Mouse (Mus musculus): ENCODE measurements around the gene Gm8332. TPM values are rescaled to one million over a fixed set of nuclear protein-coding genes. Genes with fewer than 3 reads are reported as not detected.
"Not testable (repeated sequence)": the region's sequence is repeated elsewhere in the genome, so short reads cannot be mapped to it uniquely, and the experiment has no call there.

Gene Gm8332
- polyA plus RNA-seq (2015; fragmentation: Nextera tagmentation; extraction: Ambion mirVana): not detected in 2 replicates

DNA sequence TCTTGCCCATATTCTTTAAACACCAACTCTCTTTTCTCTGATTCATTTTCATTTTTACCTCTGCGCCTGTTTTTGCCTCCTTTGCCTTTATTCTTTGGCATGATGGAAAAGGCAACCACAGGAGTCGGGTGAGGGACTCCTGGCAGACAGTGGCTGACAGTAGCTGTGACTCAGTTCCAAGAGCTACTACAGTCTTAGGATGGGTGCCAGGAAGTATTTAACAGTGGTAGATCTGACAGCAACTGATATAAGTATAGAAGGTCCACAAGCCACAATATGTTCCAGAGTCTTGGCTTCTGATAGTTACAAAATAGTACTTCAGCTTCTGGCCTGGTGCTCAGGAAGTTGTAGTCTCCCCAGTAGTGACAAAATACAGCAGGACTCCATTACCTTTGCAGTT lies at the start of gene Gm8332:
Gene Gm8332, minus strand, starts transcription at position 101 of the 400 bp plus-strand sequence.
- H3K27ac ChIP-seq (ENCODE audit: low read length); H3K9ac ChIP-seq (ENCODE audit: low read depth, low read length); H3K9me3 ChIP-seq (ENCODE audit: control insufficient read depth, low read length); H3K4me3 ChIP-seq (ENCODE audit: low read length); H3K4me1 ChIP-seq (ENCODE audit: control insufficient read depth, insufficient read depth, low read length); H3K4me2 ChIP-seq (ENCODE audit: low read depth, low read length); ATAC-seq; H3K27me3 ChIP-seq (replicated peaks; ENCODE audit: control insufficient read depth, insufficient read depth, low read length); H3K36me3 ChIP-seq (ENCODE audit: control insufficient read depth, insufficient read depth, low read length): not testable (repeated sequence)
- 64% methylated on average over 1 of the region's 2 CpGs for WGBS

- not testable (repeated sequence) for H3K9me3 ChIP-seq (ENCODE audit: control insufficient read depth, low read length); H3K9ac ChIP-seq (ENCODE audit: low read depth, low read length); H3K4me2 ChIP-seq (ENCODE audit: low read depth, low read length); H3K4me3 ChIP-seq (ENCODE audit: low read length); H3K4me1 ChIP-seq (ENCODE audit: control insufficient read depth, insufficient read depth, low read length); H3K27me3 ChIP-seq (replicated peaks; ENCODE audit: control insufficient read depth, insufficient read depth, low read length); H3K36me3 ChIP-seq (ENCODE audit: control insufficient read depth, insufficient read depth, low read length); H3K27ac ChIP-seq (ENCODE audit: low read length); ATAC-seq
- WGBS: 64% methylated on average over 1 of the region's 2 CpGs
These were observed 47.3 kb upstream of the Gm8332 start for GRCm38 (mm10) chr12:88297171-88297570.

DNA sequence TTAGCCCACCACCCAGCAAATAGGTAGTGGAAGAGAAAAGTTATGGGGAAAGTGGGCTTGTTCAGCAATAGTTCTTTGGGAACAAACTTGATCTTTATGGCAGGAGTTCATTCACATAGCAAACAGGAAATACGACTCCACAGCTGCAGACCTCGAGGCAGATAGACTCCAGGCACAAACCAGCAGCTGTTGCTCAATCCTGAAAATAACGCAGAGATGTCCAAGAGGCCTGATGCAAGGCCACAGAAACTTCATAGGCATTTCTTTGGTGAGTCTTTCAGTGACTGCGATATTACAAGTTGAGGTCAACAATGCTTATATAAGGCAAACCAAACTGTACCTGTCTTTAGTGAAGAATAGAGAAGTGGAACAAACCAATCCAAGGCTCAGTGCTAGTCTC lies 43.2 kb upstream of the Gm8332 start:
- not testable (repeated sequence) for H3K27me3 ChIP-seq (replicated peaks; ENCODE audit: control insufficient read depth, insufficient read depth, low read length); H3K27ac ChIP-seq (ENCODE audit: low read length); H3K4me3 ChIP-seq (ENCODE audit: low read length); H3K36me3 ChIP-seq (ENCODE audit: control insufficient read depth, insufficient read depth, low read length); H3K9me3 ChIP-seq (ENCODE audit: control insufficient read depth, low read length); H3K4me2 ChIP-seq (ENCODE audit: low read depth, low read length); H3K9ac ChIP-seq (ENCODE audit: low read depth, low read length); ATAC-seq; H3K4me1 ChIP-seq (ENCODE audit: control insufficient read depth, insufficient read depth, low read length)
- WGBS: 61% methylated on average over 4 of the region's 4 CpGs

DNA sequence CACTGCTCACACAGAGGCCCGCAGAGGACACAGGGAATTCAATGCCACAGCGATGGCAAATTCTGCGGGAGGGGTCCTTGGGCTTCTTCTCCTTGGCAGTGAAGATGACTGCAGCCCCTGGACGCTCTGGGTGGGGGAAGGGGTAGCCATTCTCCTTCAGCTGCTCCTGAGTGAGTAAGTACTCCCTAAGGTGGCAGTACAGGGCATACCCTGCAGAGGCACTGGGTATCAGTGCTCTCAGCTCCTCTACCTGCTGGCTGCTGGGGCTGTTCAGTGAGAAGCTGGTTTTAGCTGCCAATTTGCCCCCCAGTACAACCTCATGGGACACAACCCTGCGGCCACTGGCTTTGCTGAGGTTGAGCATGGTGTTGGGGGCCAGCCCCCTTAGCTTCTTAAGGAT lies 35.3 kb upstream of the Gm8332 start:
- H3K4me2 ChIP-seq (ENCODE audit: low read depth, low read length); H3K4me1 ChIP-seq (ENCODE audit: control insufficient read depth, insufficient read depth, low read length); H3K27me3 ChIP-seq (replicated peaks; ENCODE audit: control insufficient read depth, insufficient read depth, low read length); H3K27ac ChIP-seq (ENCODE audit: low read length); H3K36me3 ChIP-seq (ENCODE audit: control insufficient read depth, insufficient read depth, low read length); ATAC-seq; H3K4me3 ChIP-seq (ENCODE audit: low read length); H3K9ac ChIP-seq (ENCODE audit: low read depth, low read length); H3K9me3 ChIP-seq (ENCODE audit: control insufficient read depth, low read length): not testable (repeated sequence)
- WGBS: 95% methylated on average over 4 of the region's 5 CpGs

- WGBS: 90% methylated on average over 5 of the region's 5 CpGs
- not testable (repeated sequence) for H3K4me3 ChIP-seq (ENCODE audit: low read length); H3K9ac ChIP-seq (ENCODE audit: low read depth, low read length); H3K4me2 ChIP-seq (ENCODE audit: low read depth, low read length); H3K4me1 ChIP-seq (ENCODE audit: control insufficient read depth, insufficient read depth, low read length); ATAC-seq; H3K36me3 ChIP-seq (ENCODE audit: control insufficient read depth, insufficient read depth, low read length); H3K27ac ChIP-seq (ENCODE audit: low read length); H3K27me3 ChIP-seq (replicated peaks; ENCODE audit: control insufficient read depth, insufficient read depth, low read length); H3K9me3 ChIP-seq (ENCODE audit: control insufficient read depth, low read length)
These were observed 24.5 kb upstream of the Gm8332 start, which contains the start of gene Gm5662 for GRCm38 (mm10) chr12:88274400-88274799. Gm5662 (minus strand) TSS chr12:88274500.

GRCm38 (mm10) chr12:88257241-88257640 lies 7.3 kb upstream of the Gm8332 start:
- WGBS: 43% methylated on average over 1 of the region's 1 CpGs
- Histone ChIP-seq H3K27me3 (replicated peaks; ENCODE audit: control insufficient read depth, insufficient read depth, low read length) (no peaks in the 10 kb centered on the region), H3K36me3 (ENCODE audit: control insufficient read depth, insufficient read depth, low read length) (no peaks in the 10 kb centered on the region), H3K9me3 (ENCODE audit: control insufficient read depth, low read length) (no peaks in the 10 kb centered on the region), H3K9ac (ENCODE audit: low read depth, low read length) (no peak overlapping the region), H3K4me1 (ENCODE audit: control insufficient read depth, insufficient read depth, low read length) (no peaks in the 10 kb centered on the region), H3K4me3 (ENCODE audit: low read length) (no peak overlapping the region), H3K4me2 (ENCODE audit: low read depth, low read length) (no peak overlapping the region), H3K27ac (ENCODE audit: low read length) (no peak overlapping the region)
- no peak for ATAC-seq

GRCm38 (mm10) chr12:88255917-88256316 lies 6.0 kb upstream of the Gm8332 start:
- not testable (repeated sequence) for H3K9me3 ChIP-seq (ENCODE audit: control insufficient read depth, low read length); H3K4me2 ChIP-seq (ENCODE audit: low read depth, low read length); H3K36me3 ChIP-seq (ENCODE audit: control insufficient read depth, insufficient read depth, low read length); H3K4me1 ChIP-seq (ENCODE audit: control insufficient read depth, insufficient read depth, low read length); H3K27ac ChIP-seq (ENCODE audit: low read length); H3K27me3 ChIP-seq (replicated peaks; ENCODE audit: control insufficient read depth, insufficient read depth, low read length); H3K4me3 ChIP-seq (ENCODE audit: low read length); ATAC-seq; H3K9ac ChIP-seq (ENCODE audit: low read depth, low read length)
- WGBS: 60% methylated on average over 2 of the region's 2 CpGs

DNA sequence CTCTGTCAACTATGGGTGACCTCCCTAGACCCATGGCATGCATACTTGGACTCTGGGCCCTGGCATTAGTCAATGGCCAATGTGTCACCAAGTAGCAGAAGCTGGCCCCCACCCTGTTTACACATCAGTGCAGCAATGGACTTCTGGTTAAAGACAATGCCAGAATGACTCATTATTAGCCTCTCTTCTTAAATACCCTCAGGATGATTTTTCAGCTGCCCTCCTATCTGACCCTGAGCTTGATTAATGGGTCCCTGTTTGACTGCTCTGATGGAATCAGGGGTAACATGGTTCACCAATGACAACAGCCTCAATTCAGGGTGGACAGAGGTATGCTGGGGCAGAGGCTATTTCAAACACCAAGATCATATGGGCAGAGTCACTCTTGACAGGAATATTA lies 4.1 kb downstream of the Gm8332 start:
- not testable (repeated sequence) for H3K4me2 ChIP-seq (ENCODE audit: low read depth, low read length); H3K27me3 ChIP-seq (replicated peaks; ENCODE audit: control insufficient read depth, insufficient read depth, low read length); H3K4me3 ChIP-seq (ENCODE audit: low read length); H3K9me3 ChIP-seq (ENCODE audit: control insufficient read depth, low read length); H3K27ac ChIP-seq (ENCODE audit: low read length); H3K36me3 ChIP-seq (ENCODE audit: control insufficient read depth, insufficient read depth, low read length); H3K4me1 ChIP-seq (ENCODE audit: control insufficient read depth, insufficient read depth, low read length); ATAC-seq; H3K9ac ChIP-seq (ENCODE audit: low read depth, low read length)

GRCm38 (mm10) chr12:88242940-88243339 lies 7.0 kb downstream of the Gm8332 start:
- H3K4me2 ChIP-seq (ENCODE audit: low read depth, low read length); H3K4me3 ChIP-seq (ENCODE audit: low read length); H3K9ac ChIP-seq (ENCODE audit: low read depth, low read length); H3K9me3 ChIP-seq (ENCODE audit: control insufficient read depth, low read length); ATAC-seq; H3K27me3 ChIP-seq (replicated peaks; ENCODE audit: control insufficient read depth, insufficient read depth, low read length); H3K27ac ChIP-seq (ENCODE audit: low read length); H3K36me3 ChIP-seq (ENCODE audit: control insufficient read depth, insufficient read depth, low read length); H3K4me1 ChIP-seq (ENCODE audit: control insufficient read depth, insufficient read depth, low read length): not testable (repeated sequence)
- 45% methylated on average over 1 of the region's 1 CpGs for WGBS

- H3K9ac ChIP-seq (ENCODE audit: low read depth, low read length): no peak overlapping the region
- no peaks in the 10 kb centered on the region for H3K36me3 ChIP-seq (ENCODE audit: control insufficient read depth, insufficient read depth, low read length)
- no peaks in the 10 kb centered on the region for H3K27me3 ChIP-seq (replicated peaks; ENCODE audit: control insufficient read depth, insufficient read depth, low read length)
- no peak overlapping the region for H3K4me3 ChIP-seq (ENCODE audit: low read length)
- 91% methylated on average over 3 of the region's 3 CpGs for WGBS
- no peak for ATAC-seq
- H3K27ac ChIP-seq (ENCODE audit: low read length): no peak overlapping the region
- no peaks in the 10 kb centered on the region for H3K9me3 ChIP-seq (ENCODE audit: control insufficient read depth, low read length)
- no peak overlapping the region for H3K4me2 ChIP-seq (ENCODE audit: low read depth, low read length)
- H3K4me1 ChIP-seq (ENCODE audit: control insufficient read depth, insufficient read depth, low read length): no peaks in the 10 kb centered on the region
These were observed 30.5 kb downstream of the Gm8332 start for GRCm38 (mm10) chr12:88219445-88219844.

Data from intestine, embryonic 16.5 days (tissue).